Mouse (Mus musculus) urinary bladder, postnatal 36 days (tissue): ENCODE results near the gene Anks1b.

Source experiments
- DNase-seq, 2 experiments: peaks; one replicate each; pipeline ENCODE4 v3.0.0; 2022; ENCODE audit warnings: low spot score in 2 of 2, mixed read lengths in 1 of 2

Gene Anks1b

DNA sequence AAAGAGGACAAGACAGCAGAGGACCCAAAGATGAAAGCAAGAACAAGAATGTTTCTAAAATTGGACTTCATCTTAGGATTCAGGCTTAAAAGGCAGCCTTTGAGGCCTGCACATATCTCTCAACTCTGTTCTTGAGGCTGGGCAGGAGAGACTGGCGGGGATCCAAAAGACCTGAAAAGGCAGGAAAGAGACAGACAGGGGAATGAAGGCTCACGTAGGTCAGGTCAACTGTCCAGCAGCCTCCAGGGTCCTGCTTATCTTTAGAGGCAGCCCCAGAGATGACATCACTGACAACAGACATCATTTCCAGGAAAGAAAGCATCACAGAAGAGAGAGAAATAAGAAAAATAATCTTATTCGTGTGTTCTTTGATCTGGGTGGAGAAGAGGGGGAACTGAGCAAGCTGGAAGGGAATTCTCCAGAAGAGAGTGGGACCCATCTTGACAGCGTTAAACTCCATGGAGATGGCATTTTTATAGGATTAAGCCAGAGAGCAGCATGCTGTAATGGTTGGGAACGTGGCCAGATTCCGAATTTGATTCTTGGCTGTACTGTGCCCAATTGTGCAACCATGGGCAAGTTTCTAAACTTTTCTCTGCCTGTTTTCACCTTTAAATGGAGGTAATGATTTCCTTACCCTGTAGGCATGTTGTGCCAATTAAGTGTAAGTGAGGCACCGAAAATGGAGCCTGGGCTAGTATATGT lies 784.3 kb downstream of the Anks1b start:
- peak in 1 of 2 experiments; percentile 57 for DNase-seq

DNA sequence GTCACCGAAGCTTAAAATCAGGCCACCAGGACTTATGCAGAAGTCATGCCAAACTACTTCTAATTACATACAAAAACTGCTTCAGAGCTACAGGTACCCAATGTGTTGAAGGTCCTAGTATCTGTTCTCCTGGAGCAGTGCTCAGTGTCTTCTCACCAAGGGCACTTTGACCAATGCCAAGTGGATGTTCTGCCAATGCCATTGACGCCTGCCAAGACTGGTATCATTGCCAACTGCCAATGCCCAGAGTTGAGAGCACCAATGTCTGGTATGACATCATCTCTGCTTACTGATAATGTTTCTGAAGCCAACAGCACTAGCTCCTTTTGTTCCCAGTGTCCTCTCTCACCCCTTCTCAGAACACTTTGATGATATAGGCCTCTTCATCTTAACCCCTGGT lies 793.4 kb downstream of the Anks1b start:
- peak in 1 of 2 experiments; percentile 66 for DNase-seq

- DNase-seq = no peak
These were observed 797.0 kb downstream of the Anks1b start for GRCm38 (mm10) chr10:90670291-90670690.

GRCm38 (mm10) chr10:90672135-90672534 lies 798.8 kb downstream of the Anks1b start:
- no peak for DNase-seq

- no peak for DNase-seq
These were observed 801.1 kb downstream of the Anks1b start for GRCm38 (mm10) chr10:90674362-90674761.

DNA sequence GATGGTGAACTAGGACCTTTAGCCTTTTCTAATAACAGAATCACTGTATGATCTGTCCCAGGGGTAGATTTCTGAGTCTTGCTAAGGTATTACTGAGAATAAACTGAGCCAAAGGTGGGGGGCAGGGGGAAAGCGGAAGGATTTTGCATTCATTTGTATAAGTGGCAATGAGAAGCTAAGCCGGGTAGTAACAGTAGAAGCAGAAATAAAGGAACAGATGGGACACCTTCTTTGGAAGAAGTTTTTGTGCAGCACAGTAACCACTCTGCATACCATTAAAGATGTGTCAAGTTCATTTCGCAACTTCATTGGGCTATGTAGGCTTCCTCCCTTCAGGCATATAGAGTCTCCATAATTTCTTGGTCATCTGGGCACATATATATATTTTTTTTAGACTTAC lies 804.1 kb downstream of the Anks1b start:
- DNase-seq = no peak

DNA sequence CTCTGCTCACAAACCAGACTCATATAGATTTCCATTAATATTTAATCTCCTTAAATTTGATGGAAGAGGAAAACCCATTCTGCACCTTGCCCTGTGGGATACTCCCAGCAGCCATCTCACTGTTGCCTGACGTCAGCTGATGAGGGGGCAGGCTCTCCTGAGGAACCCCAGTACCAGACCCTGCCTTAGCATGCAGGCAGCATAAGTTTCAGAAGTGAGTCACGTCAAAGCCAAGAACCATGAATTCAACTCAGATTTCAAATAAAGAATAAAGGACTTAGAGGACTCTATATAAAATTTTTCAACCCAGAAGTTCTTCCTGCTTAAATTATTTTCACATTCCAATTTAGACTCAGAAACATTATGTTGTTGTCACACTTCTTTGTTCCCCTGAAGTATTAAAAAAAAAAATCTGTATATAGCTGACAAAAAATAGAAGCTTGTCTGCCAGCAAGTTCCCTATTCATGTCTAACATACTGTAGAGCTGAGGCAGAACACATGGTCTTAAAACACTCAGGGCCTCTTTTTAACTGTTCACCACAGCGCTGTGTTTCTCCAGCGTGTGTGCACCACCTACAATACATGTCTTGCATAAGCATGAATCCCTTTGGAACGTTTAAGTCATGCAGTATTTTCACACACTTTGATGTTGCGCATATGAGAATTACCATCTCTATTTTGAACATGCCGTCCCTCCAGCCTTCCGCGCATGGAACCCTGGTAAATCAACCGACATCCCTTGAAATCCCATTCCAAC lies 806.6 kb downstream of the Anks1b start:
- DNase-seq = no peak

DNA sequence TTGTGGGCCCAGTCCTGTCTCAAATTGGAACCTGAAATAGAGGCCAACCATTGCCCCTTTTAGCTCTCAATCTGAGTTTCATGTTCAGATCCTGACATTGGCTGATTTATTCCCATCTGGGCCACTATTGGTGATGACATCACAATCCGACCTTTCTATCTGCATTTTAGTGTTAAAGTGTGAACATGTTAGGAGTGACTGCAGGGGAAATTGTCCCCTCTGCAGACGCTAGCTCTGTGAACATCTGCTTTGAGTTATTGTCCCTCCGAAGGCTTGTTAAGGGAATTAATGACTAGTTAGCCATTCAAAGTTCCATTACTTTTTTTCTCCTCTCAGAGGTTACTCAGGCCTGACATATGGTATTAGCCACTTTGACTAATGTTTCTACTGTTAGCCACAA lies 810.5 kb downstream of the Anks1b start:
- DNase-seq = no peak

DNA sequence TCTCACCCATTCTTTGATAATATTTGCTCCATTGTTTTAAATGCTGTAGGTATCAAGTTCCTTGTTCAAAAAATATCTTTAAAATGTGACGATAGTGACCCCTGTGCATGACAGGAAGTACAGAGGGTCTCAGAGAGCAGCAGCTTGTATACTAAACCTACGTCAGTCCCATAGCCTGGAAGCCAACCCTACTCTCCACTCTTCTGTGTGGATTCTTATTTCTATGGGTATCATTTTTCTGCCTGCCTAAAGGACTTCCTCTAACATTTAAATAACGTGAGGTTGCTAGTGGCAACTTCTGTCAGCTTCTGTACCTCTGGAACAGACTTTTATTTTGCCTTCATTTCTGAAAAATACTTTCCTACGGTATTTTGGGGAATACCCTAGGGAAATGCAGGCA lies 812.1 kb downstream of the Anks1b start:
- DNase-seq = no peak

DNA sequence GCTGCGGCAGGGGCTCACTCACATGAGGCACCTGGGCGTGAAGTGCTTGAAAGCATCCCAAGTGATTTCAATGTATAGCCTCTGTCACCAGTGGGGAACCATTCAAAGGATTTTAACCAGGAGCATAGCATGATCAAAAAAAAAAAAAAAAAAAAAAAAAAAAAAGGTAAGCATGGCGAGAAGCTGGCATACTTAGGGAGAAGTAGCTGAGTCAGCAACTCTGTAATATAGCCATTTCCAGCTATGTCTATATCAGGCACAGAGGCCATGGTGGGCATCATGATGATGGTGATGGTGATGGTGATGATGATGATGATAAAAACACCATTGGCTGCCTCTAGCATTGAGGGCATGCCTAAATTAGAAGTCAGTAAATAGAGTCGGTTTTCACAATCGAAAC lies 814.8 kb downstream of the Anks1b start:
- DNase-seq = no peak

DNA sequence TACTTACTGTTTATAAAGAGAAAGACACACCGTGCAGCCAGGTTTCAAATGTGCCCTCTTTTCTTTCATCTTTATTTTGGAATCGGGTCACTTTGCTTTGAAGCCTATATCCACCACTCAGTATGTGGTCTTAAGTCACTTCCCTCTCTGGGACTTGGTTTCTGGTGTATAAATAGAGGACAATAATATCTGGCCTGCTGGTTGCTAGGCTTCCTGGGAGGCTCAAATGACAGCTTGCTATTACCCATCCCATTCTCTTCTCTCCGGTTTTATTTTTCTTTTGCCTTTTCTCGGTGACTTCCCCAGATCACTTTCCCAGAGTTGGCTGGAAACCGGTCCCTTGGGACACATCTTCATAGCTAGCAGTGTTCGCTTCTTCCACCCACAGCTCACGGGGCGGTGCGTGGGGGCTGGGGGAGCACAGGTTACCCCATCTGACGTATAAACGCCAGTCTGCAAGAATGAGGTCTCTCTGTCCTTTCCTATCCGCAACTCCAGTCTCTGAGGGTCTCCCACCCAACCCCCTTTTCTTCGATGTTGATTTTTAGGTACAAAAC lies 815.5 kb downstream of the Anks1b start:
- no peak for DNase-seq

- DNase-seq = peak; percentile 5 to 56
These were observed 816.7 kb downstream of the Anks1b start for GRCm38 (mm10) chr10:90689854-90690513.

DNA sequence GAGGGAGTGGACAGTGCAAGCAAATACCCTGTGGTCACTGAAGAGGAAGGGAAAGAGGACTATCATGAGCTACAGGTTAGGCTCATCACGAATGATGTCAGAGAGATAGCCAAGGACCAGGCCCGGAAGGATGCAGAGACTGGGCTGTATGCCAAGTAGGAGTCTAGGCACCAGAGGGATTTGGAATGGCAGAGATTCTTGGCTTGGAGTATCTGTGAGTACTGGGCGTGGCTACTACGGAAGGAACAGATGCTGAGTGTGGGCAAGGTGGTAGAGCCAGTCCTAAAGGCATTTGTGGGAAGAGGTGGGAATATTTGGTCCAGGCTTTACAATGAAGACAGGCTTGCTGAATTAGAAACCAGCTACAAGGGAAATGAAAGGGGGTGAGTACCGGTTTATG lies 823.4 kb downstream of the Anks1b start:
- no peak for DNase-seq

DNA sequence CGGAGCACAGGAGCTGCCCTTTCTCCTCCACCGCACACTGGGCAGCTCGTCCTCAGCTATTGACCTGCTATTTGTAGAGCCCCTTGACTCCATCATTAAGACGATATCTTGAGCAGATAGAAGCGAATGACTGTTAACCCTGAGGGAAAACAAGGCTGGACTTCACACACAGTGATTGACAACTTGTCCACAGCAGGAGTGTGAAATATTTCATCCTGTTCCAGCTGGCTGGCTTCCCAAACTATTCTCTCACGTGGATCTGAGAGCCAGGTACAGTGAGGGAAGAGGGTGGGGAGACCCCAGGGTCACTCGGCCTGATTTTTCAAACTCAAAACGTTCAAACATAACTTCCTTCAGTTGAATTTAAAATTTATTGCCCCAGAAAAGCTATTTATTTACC lies 824.1 kb downstream of the Anks1b start:
- no peak for DNase-seq

DNA sequence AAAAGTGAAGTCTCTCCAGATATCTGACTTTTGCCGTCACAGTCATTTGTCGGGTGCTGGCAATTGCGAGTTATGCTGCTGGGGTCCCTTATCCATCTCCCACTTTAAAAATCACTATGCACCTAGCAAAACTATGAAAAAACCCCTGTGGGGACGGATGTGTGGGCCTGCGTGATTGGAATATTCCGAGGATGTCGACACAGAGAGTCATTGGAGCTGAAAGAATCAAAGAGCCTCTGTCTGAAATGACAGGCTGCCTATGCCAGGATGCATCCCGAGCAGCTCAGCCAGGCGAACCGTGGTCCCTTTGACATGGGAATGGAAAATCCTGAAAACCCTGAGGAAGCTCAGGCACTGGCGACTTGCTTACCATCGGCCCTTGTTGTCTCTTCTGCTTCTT lies 825.9 kb downstream of the Anks1b start:
- no peak for DNase-seq

GRCm38 (mm10) chr10:90704602-90705001 lies 831.3 kb downstream of the Anks1b start:
- no peak for DNase-seq

DNA sequence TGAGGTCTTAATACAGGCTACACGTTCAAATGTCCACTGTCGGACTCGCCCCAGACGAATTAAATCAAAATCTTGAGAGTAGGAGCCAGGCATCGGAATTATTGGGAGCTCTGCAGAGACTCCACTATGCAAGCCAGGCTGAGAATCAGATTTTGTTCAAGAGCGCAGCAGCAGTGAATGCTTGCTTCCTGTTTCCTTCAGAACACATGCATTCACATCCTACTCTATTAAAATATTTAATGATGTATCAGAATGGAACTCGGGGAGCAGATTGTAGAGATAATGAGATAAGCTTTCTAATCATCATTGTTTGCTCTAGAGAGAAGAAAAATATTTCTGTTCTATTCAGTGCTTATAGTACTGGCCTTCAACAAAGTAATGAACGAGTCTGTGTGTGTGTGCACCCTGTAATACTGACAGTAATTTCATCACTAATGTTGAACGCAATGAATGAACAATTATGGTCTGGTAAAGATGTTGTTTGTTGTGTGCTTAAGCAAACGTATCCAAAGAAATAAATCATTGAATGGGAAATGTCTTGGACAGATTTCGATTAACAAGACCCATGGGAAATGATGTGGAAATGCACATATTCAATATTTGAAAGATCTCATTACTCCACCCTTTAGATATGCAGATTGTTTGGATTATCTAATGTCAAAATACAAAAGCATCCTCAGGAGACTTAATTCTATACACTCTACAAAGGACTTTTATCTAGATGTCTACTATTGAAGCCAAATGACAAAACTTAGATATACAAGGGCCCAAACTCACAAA lies 835.7 kb downstream of the Anks1b start:
- no peak for DNase-seq

GRCm38 (mm10) chr10:90709602-90709931 lies 836.3 kb downstream of the Anks1b start:
- no peak for DNase-seq

DNA sequence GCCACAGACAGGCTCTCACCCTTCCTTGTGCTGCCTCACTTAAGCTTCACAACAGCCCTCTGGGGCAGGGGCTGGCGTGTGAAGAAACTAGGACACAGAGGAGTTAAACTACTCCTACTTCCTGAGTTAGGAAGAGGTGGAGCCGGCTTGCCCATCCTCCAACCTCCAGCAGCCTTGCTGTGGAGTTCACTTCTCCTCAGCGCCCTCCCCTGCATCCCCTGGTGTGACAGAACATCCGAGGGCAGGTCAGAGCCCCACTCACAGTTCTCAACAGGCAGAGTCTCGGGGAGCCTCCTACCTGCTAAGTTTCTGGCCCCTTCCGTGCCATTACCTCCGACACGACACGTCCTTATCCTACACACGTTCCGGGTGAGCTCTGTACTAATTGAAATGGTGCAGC lies 844.7 kb downstream of the Anks1b start:
- DNase-seq = no peak

GRCm38 (mm10) chr10:90718684-90719083 lies 845.4 kb downstream of the Anks1b start:
- DNase-seq = no peak

DNA sequence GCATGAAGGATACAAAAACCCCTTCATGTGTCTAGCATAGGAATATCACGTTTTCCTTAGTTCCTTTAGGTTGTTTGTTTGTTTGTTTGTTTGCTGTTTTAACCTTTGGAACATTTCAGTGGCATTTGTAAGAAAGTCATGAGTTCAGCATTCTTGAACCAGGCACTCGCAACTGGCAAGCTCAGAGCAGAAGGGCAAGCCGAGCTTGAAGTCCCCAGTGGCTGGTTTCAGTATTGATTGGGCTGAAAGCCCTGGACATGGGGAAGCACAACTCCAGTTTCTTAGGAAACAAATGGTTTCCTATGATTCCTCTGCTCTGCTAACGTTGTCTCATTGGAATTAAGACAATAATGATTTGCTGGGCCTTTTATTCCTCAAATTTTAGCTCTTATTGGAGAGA lies 846.7 kb downstream of the Anks1b start:
- DNase-seq = no peak

- no peak for DNase-seq
These were observed 849.8 kb downstream of the Anks1b start for GRCm38 (mm10) chr10:90723071-90723494.
